Mouse (Mus musculus): Measurements from ENCODE around the gene Gm11236.
"Not testable (repeated sequence)": the region's sequence is repeated elsewhere in the genome, so short reads cannot be mapped to it uniquely, and the experiment has no call there.

Gene Gm11236

DNA sequence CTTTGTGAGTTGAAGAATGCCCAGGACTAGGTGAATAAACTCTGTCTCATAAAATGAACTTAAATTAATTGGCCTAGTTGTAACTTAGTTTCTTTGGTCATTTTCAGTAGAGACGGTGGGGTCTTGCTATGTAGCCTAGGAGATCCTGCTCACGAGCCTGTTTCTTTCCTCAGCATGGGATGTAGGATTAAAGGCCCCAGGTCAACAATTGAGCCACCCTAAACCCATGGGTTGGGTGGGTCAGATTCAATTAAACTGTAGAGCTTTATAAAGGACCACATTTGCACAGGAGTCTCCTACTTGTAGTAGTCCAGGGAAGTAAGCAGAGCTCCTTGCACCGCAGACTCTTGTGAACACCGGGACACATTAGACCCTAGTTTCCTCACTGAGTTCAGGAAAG is at the start of gene Gm11236:
TSS of gene Gm11236 (plus strand) at position 301 of the 400 bp plus-strand sequence.
- DNase-seq (ENCODE audit: low read depth, low spot score): not testable (repeated sequence)

DNA sequence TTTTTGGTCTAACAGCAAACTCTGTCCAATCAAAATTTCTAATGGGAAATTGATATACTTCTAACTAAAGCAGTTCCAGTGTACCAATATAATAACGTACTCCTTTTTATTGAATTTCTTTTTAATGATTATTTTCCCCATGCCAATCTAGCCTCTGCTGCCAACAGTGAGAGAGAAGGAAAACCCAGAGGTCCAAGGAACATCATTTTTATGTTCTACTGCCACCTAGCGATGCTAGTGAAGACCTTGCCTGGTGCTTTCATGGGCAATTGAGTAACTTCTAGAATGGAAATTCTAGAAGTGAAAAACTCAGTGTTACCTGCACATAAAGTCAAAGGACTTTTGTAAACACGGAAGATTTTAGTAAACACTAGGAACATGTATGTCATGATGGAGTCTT is 38.7 kb upstream of the Gm11236 start:
- DNase-seq (ENCODE audit: low read depth, low spot score): peak; percentile 56

DNA sequence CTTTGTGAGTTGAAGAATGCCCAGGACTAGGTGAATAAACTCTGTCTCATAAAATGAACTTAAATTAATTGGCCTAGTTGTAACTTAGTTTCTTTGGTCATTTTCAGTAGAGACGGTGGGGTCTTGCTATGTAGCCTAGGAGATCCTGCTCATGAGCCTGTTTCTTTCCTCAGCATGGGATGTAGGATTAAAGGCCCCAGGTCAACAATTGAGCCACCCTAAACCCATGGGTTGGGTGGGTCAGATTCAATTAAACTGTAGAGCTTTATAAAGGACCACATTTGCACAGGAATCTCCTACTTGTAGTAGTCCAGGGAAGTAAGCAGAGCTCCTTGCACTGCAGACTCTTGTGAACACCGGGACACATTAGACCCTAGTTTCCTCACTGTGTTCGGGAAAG is 30.3 kb upstream of the Gm11236 start, which contains the start of gene Gm11238:
TSS of gene Gm11238 (plus strand) at position 301 of the 400 bp plus-strand sequence.
- DNase-seq (ENCODE audit: low read depth, low spot score): not testable (repeated sequence)

DNA sequence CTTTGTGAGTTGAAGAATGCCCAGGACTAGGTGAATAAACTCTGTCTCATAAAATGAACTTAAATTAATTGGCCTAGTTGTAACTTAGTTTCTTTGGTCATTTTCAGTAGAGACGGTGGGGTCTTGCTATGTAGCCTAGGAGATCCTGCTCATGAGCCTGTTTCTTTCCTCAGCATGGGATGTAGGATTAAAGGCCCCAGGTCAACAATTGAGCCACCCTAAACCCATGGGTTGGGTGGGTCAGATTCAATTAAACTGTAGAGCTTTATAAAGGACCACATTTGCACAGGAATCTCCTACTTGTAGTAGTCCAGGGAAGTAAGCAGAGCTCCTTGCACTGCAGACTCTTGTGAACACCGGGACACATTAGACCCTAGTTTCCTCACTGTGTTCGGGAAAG is 15.2 kb upstream of the Gm11236 start, which contains the start of gene Gm11237:
TSS of gene Gm11237 (plus strand) at position 301 of the 400 bp plus-strand sequence.
- not testable (repeated sequence) for DNase-seq (ENCODE audit: low read depth, low spot score)

DNA sequence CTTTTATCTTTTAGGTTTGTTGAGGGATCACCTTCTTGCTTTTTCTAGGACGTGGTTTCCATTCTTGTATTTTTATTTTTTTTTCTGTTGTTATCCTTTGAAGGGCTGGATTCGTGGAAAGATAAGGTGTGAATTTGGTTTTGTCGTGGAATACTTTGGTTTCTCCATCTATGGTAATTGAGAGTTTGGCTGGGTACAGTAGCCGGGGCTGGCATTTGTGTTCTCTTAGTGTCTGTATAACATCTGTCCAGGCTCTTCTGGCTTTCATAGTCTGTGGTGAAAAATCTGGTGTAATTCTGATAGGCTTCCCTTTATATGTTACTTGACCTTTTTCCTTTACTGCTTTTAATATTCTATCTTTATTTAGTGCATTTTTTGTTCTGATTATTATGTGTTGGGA is 23.9 kb downstream of the Gm11236 start:
- not testable (repeated sequence) for DNase-seq (ENCODE audit: low read depth, low spot score)

DNA sequence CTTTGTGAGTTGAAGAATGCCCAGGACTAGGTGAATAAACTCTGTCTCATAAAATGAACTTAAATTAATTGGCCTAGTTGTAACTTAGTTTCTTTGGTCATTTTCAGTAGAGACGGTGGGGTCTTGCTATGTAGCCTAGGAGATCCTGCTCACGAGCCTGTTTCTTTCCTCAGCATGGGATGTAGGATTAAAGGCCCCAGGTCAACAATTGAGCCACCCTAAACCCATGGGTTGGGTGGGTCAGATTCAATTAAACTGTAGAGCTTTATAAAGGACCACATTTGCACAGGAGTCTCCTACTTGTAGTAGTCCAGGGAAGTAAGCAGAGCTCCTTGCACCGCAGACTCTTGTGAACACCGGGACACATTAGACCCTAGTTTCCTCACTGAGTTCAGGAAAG is 30.1 kb downstream of the Gm11236 start, which contains the start of gene Gm11239:
TSS of gene Gm11239 (plus strand) at position 301 of the 400 bp plus-strand sequence.
- DNase-seq (ENCODE audit: low read depth, low spot score): not testable (repeated sequence)

DNA sequence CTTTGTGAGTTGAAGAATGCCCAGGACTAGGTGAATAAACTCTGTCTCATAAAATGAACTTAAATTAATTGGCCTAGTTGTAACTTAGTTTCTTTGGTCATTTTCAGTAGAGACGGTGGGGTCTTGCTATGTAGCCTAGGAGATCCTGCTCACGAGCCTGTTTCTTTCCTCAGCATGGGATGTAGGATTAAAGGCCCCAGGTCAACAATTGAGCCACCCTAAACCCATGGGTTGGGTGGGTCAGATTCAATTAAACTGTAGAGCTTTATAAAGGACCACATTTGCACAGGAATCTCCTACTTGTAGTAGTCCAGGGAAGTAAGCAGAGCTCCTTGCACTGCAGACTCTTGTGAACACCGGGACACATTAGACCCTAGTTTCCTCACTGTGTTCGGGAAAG is 45.3 kb downstream of the Gm11236 start, which contains the start of gene Gm428:
TSS of gene Gm428 (plus strand) at position 301 of the 400 bp plus-strand sequence.
- DNase-seq (ENCODE audit: low read depth, low spot score): not testable (repeated sequence)
